Mouse (Mus musculus): ENCODE measurements around the gene Pex5.
A peak's percentile ranks its signal among the peaks of the same experiment; 100 is the strongest.

Pex5 gene

GRCm38 (mm10) chr6:124360549-124360948 is 54.3 kb downstream of the Pex5 start:
- DNase-seq (ENCODE audit: low spot score in 2 of 2), result no peak

GRCm38 (mm10) chr6:124358953-124359352 is 55.9 kb downstream of the Pex5 start:
- DNase-seq (ENCODE audit: low spot score in 2 of 2), result peak; percentile 3 to 18

- no peak for DNase-seq (ENCODE audit: low spot score in 2 of 2)
These were observed 61.6 kb downstream of the Pex5 start for GRCm38 (mm10) chr6:124353246-124353645.
